Mouse (Mus musculus): ENCODE data around the gene Nrxn2. TPM values are rescaled to one million over a fixed set of nuclear protein-coding genes. Genes with fewer than 3 reads are reported as not detected.

Gene Nrxn2
- total and polyA plus RNA-seq, 2 experiments from 2014 or later: 54.4 to 355 TPM

- Histone ChIP-seq H3K36me3 (ENCODE audit: insufficient read depth, low read length) (peaks cover 73% of the 10 kb centered on the region), H3K4me3 (ENCODE audit: low read length) (no peak overlapping the region), H3K9me3 (ENCODE audit: low read length) (no peaks in the 10 kb centered on the region), H3K9ac (replicated peaks; ENCODE audit: low read length) (no peak overlapping the region), H3K27ac (no peak overlapping the region), H3K4me2 (ENCODE audit: low read depth, low read length) (no peak overlapping the region), H3K27me3 (ENCODE audit: insufficient read depth, low read length) (no peaks in the 10 kb centered on the region), H3K4me1 (ENCODE audit: insufficient read depth, low read length) (no peaks in the 10 kb centered on the region; the same call in 1 of the 2 replicates)
- DNase-seq (ENCODE audit: low spot score): peak; percentile 76
- peak; percentile 83 for TF ChIP-seq CTCF (IDR thresholded peaks at IDR 0.05; ENCODE audit: low read depth)
- WGBS: 71% methylated on average over 14 of the region's 14 CpGs
- no peak for ATAC-seq
Measured at GRCm38 (mm10) chr19:6376255-6376564, 42.3 kb upstream of the Nrxn2 start.

- Histone ChIP-seq H3K4me3 (ENCODE audit: low read length) (no peak overlapping the region), H3K27me3 (ENCODE audit: insufficient read depth, low read length) (no peaks in the 10 kb centered on the region), H3K36me3 (ENCODE audit: insufficient read depth, low read length) (peaks cover 69% of the 10 kb centered on the region), H3K9me3 (ENCODE audit: low read length) (no peaks in the 10 kb centered on the region), H3K4me2 (ENCODE audit: low read depth, low read length) (no peak overlapping the region), H3K4me1 (ENCODE audit: insufficient read depth, low read length) (no peaks in the 10 kb centered on the region; the same call in 1 of the 2 replicates), H3K27ac (no peak overlapping the region), H3K9ac (replicated peaks; ENCODE audit: low read length) (no peak overlapping the region)
- no peak for ATAC-seq
- 75% methylated on average over 2 of the region's 2 CpGs for WGBS
- no peak for DNase-seq (ENCODE audit: low spot score)
- TF ChIP-seq CTCF (IDR thresholded peaks at IDR 0.05; ENCODE audit: low read depth): no peak
Measured at GRCm38 (mm10) chr19:6376643-6377042, 41.9 kb upstream of the Nrxn2 start.

- Histone ChIP-seq H3K9ac (replicated peaks; ENCODE audit: low read length) (no peak overlapping the region), H3K27ac (peak overlapping the region; percentile 12; the same call in 1 of the 2 replicates), H3K27me3 (ENCODE audit: insufficient read depth, low read length) (no peaks in the 10 kb centered on the region), H3K4me2 (ENCODE audit: low read depth, low read length) (no peak overlapping the region), H3K36me3 (ENCODE audit: insufficient read depth, low read length) (peaks cover 60% of the 10 kb centered on the region), H3K4me3 (ENCODE audit: low read length) (no peak overlapping the region), H3K4me1 (ENCODE audit: insufficient read depth, low read length) (no peaks in the 10 kb centered on the region; the same call in 1 of the 2 replicates), H3K9me3 (ENCODE audit: low read length) (no peaks in the 10 kb centered on the region)
- ATAC-seq (no peak), DNase-seq (ENCODE audit: low spot score) (peak; percentile 10)
- 33% methylated on average over 11 of the region's 11 CpGs for WGBS
- TF ChIP-seq CTCF (IDR thresholded peaks at IDR 0.05; ENCODE audit: low read depth): no peak
Measured at GRCm38 (mm10) chr19:6377327-6378040, 41.0 kb upstream of the Nrxn2 start.

- TF ChIP-seq CTCF (IDR thresholded peaks at IDR 0.05; ENCODE audit: low read depth): no peak
- ATAC-seq: no peak
- WGBS: 95% methylated on average over 9 of the region's 9 CpGs
Measured at GRCm38 (mm10) chr19:6380411-6381166, 37.9 kb upstream of the Nrxn2 start.

GRCm38 (mm10) chr19:6381238-6381637 lies 37.3 kb upstream of the Nrxn2 start:
- Histone ChIP-seq H3K9me3 (ENCODE audit: low read length) (no peaks in the 10 kb centered on the region), H3K4me3 (ENCODE audit: low read length) (no peak overlapping the region)

More at GRCm38 (mm10) chr19:6380411-6381166, 37.9 kb upstream of the Nrxn2 start:
- no peak overlapping the region for H3K9ac ChIP-seq (replicated peaks; ENCODE audit: low read length)
- no peak for DNase-seq (ENCODE audit: low spot score)
- no peak overlapping the region for H3K27ac ChIP-seq
- no peaks in the 10 kb centered on the region for H3K27me3 ChIP-seq (ENCODE audit: insufficient read depth, low read length)
- H3K36me3 ChIP-seq (ENCODE audit: insufficient read depth, low read length): peaks cover 31% of the 10 kb centered on the region
- H3K9me3 ChIP-seq (ENCODE audit: low read length): no peaks in the 10 kb centered on the region
- no peak overlapping the region for H3K4me3 ChIP-seq (ENCODE audit: low read length)
- peaks cover 4% of the 10 kb centered on the region for H3K4me1 ChIP-seq (ENCODE audit: insufficient read depth, low read length)
- no peak overlapping the region for H3K4me2 ChIP-seq (ENCODE audit: low read depth, low read length)

GRCm38 (mm10) chr19:6382323-6382924 lies 36.1 kb upstream of the Nrxn2 start:
- no peak for TF ChIP-seq CTCF (IDR thresholded peaks at IDR 0.05; ENCODE audit: low read depth)
- H3K27ac ChIP-seq: no peak overlapping the region
- peaks cover 4% of the 10 kb centered on the region for H3K4me1 ChIP-seq (ENCODE audit: insufficient read depth, low read length)
- peaks cover 13% of the 10 kb centered on the region; the same call in 1 of the 2 replicates for H3K36me3 ChIP-seq (ENCODE audit: insufficient read depth, low read length)
- H3K4me2 ChIP-seq (ENCODE audit: low read depth, low read length): no peak overlapping the region
- WGBS: 80% methylated on average over 4 of the region's 4 CpGs
- no peak overlapping the region for H3K4me3 ChIP-seq (ENCODE audit: low read length)
- H3K9ac ChIP-seq (replicated peaks; ENCODE audit: low read length): no peak overlapping the region
- DNase-seq (ENCODE audit: low spot score) (no peak), ATAC-seq (no peak)
- H3K9me3 ChIP-seq (ENCODE audit: low read length): no peaks in the 10 kb centered on the region
- H3K27me3 ChIP-seq (ENCODE audit: insufficient read depth, low read length): no peaks in the 10 kb centered on the region

More at GRCm38 (mm10) chr19:6381238-6381637, 37.3 kb upstream of the Nrxn2 start:
- H3K27ac ChIP-seq: no peak overlapping the region
- H3K4me1 ChIP-seq (ENCODE audit: insufficient read depth, low read length): peaks cover 4% of the 10 kb centered on the region
- H3K4me2 ChIP-seq (ENCODE audit: low read depth, low read length): no peak overlapping the region
- no peak overlapping the region for H3K9ac ChIP-seq (replicated peaks; ENCODE audit: low read length)
- no peaks in the 10 kb centered on the region for H3K27me3 ChIP-seq (ENCODE audit: insufficient read depth, low read length)
- ATAC-seq (no peak), DNase-seq (ENCODE audit: low spot score) (no peak)
- WGBS: 94% methylated on average over 5 of the region's 5 CpGs
- peaks cover 25% of the 10 kb centered on the region for H3K36me3 ChIP-seq (ENCODE audit: insufficient read depth, low read length)
- no peak for TF ChIP-seq CTCF (IDR thresholded peaks at IDR 0.05; ENCODE audit: low read depth)

Data from hindbrain, postnatal 0 days (tissue).